Mouse (Mus musculus) urinary bladder, postnatal 25 days (tissue): ENCODE results near the gene Rundc3a.

ENCODE experiments used
- DNase-seq: peaks from one replicate; pipeline ENCODE4 v3.0.0; 2022; ENCODE audit warnings: low spot score

Rundc3a gene

DNA sequence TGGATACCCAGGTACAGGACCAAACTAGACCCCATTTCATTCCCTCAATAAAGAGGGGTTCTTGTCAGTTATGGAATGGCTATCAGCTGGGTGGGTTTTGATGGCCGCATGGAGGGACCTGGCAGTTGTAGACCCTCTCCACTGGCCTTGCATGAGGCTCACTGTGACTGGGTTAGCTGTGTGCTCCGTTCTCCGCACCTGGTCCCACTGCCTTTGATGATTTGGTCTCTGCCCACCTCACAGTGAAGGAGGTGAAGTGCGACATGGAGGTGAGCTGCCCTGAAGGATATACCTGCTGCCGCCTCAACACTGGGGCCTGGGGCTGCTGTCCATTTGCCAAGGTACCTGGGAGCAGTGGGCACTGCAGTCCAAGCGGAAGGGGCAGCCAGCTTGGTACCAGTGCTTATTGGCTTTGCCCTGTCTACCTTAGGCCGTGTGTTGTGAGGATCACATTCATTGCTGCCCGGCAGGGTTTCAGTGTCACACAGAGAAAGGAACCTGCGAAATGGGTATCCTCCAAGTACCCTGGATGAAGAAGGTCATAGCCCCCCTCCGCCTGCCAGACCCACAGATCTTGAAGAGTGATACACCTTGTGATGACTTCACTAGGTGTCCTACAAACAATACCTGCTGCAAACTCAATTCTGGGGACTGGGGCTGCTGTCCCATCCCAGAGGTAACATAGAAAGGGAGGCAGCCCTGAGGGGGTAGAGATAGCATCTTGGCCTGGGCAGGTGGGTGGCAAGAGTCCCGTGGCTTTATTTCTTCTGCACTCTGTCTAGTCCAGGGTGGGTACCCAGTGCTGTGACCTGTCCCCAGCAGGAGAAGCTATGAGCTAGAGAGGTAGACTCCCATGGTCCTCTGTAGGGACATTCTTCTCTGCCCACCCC, 41.9 kb downstream of the Rundc3a start:
- no peak for DNase-seq

DNA sequence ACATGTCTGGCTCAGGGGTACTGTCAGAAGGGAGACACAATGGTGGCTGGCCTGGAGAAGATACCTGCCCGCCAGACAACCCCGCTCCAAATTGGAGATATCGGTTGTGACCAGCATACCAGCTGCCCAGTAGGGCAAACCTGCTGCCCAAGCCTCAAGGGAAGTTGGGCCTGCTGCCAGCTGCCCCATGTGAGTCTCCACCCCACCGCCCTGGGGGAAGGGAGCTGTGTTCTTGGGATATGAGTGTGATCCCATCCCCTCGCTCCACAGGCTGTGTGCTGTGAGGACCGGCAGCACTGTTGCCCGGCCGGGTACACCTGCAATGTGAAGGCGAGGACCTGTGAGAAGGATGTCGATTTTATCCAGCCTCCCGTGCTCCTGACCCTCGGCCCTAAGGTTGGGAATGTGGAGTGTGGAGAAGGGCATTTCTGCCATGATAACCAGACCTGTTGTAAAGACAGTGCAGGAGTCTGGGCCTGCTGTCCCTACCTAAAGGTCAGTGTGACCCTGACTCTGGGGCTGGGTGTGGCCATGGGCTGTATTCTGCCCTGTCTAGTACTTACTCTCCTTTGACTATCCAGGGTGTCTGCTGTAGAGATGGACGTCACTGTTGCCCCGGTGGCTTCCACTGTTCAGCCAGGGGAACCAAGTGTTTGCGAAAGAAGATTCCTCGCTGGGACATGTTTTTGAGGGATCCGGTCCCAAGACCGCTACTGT, 42.7 kb downstream of the Rundc3a start:
- DNase-seq: no peak

DNA sequence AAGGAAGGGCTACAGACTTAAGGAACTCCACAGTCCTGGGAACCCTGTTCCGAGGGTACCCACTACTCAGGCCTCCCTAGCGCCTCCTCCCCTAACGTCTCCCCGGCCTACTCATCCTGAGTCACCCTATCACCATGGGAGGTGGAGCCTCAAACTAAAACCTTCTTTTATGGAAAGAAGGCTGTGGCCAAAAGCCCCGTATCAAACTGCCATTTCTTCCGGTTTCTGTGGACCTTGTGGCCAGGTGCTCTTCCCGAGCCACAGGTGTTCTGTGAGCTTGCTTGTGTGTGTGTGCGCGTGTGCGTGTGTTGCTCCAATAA, 43.2 kb downstream of the Rundc3a start:
- no peak for DNase-seq

DNA sequence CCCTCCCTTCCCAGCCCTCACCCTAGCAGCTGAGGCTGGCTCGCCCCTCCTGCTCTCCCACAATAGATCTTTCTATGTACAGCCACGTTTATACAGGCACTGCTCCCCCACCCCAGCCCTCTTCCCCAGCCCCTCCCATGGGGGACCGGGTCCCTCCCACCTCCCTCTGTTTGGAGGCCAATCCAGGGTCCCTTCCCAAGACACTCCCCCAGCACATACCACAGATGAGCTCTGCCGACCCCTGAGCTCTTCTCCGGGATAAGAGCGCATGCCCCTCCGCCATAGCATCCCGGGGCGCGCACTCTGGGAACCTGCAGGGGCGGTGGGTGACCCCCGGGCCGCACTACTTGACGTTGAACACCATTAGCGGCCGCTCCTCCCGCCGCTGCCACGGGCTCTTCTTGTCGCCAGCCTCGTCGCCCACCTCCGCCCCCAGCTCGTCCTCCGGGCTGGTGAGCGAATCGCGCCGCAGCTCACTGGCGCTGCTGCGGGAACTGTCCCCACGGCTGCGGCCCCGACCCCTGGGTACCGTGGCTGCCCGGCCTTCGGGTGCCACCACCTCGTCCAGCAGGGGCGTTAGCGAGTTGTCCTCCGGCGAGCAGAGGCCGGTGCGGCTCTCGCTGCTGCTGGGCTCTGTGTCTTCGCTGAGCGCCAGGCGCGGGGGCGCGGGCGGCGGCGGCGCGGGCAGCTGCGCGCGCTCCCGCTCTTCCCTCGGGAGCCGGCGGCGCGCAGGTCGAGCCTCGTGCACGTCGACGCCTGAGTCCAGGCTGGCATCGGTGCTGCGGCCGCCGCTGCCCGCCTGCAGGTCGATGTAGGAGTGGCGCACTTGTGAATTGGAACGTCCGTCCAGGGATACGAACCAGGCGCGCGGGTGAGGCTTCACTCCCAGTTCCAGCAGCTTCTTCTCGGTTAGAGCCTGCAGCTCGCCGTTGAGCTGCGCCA, 44.2 kb downstream of the Rundc3a start:
- peak; percentile 55 for DNase-seq

- DNase-seq: peak; percentile 80
Observed at GRCm38 (mm10) chr11:102438212-102439092, 45.2 kb downstream of the Rundc3a start.

- no peak for DNase-seq
Observed at GRCm38 (mm10) chr11:102439093-102440082, 46.2 kb downstream of the Rundc3a start.

DNA sequence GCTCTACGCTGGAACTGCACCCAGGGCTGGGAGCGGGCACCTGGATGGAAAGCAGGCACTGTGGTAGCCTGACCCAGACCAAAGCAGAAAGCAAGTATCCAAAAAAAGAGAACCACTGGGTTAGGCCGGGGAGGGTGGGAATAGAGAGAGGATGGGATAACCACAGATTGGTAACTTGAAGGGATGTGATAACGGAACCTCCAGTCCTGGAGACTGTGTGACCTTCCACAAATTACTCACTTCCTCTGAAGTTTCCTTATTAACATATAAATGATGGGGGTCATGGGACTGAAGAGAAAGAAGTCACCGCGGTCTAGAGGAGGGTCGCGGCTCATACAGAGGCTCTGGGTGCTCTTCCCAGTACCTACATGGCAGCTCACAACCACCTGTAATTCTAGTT, 47.1 kb downstream of the Rundc3a start:
- DNase-seq: no peak

DNA sequence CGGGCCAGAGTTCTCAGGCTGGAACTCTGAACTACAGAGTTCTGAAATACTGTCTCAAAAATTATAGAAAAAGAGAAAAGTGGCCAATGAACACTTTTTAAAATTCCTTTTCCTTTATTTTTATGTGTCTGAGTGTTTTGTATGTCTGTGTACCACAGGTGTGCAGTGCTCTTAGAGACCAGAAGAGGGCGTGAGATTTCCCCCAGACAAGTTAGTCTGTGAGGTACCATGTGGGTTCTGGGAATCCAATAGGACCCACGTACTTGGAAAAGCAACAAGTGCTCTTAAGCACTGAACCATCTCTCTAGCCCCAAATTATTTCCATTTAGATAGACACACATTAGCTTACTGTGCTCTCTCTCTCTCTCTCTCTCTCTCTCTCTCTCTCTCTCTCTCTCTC, 48.2 kb downstream of the Rundc3a start:
- DNase-seq: no peak

- no peak for DNase-seq
Observed at GRCm38 (mm10) chr11:102442089-102442488, 48.9 kb downstream of the Rundc3a start.

- no peak for DNase-seq
Observed at GRCm38 (mm10) chr11:102443740-102444139, 50.5 kb downstream of the Rundc3a start.

GRCm38 (mm10) chr11:102444321-102444720, 51.1 kb downstream of the Rundc3a start:
- no peak for DNase-seq

DNA sequence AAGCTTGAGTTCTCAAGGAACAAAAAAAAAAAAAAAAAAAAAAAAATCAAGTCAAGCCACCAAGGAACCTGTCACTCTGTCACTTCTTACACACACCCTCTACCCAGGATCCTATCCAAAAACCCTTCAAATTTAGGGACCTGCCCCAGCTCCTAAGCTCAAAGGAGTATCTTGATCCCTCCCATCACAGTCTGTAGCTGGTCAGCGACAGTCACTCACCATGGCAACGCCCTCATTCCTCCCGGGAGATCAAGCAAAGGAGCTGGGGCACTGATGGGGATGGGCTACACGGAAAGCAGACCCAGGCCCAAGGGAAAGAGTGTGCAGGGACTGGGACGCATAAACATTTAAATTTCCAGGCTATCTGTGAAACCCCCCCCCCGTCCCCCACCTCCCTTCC, 51.6 kb downstream of the Rundc3a start:
- no peak for DNase-seq

DNA sequence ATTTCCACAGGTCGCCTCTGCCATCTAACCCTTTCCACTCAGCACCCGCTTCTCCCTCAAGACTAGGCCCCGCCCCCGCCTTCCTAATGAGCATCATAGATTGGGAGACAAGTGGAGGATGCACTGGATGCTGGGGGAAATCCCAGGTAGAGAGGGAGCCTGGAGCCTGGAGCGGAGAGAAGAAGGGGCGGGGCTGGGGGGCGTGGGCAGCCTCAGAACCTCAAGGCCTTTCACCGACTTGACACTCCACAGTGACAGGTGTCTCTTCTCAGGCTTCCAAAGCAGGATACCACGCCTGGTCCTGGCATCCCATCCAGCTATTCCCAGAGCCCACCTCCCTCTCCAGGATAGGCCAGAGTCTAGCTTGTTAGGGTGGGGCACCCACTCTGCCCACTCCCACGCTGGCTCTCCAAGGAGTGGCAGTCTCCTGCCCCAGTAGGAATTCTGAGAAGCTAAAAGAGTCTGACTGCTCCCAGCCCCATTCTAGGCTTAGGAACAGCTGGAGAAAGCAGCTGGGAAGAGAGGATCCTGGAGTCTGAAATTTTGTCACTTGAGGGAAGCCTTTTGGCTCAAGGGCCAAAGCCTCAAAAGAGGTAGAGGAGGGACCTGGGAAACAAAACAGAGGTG, 52.2 kb downstream of the Rundc3a start:
- no peak for DNase-seq

DNA sequence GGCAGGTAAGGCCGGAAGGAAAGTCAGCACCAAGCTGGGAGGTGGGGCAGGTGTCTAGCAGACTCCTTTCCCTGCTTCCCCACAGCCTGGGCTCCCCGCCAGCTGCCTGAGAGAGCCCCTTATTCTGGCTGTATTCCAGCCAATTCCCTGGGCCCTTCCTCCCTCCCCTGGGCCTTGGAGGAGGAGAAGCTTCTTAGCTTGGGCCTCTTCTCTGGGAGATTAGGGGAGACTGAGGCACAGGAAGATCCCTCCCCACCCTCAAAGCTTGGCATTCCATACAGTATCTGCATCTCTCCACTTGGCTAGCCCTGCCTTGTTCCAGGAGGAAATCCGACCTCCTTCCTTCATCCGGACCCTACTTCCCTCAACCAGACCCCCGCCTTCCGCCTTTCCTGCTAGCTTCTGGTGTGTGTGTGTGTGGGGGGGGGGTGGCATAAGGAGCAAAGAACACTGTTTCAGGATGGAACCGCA, 52.7 kb downstream of the Rundc3a start:
- no peak for DNase-seq

DNA sequence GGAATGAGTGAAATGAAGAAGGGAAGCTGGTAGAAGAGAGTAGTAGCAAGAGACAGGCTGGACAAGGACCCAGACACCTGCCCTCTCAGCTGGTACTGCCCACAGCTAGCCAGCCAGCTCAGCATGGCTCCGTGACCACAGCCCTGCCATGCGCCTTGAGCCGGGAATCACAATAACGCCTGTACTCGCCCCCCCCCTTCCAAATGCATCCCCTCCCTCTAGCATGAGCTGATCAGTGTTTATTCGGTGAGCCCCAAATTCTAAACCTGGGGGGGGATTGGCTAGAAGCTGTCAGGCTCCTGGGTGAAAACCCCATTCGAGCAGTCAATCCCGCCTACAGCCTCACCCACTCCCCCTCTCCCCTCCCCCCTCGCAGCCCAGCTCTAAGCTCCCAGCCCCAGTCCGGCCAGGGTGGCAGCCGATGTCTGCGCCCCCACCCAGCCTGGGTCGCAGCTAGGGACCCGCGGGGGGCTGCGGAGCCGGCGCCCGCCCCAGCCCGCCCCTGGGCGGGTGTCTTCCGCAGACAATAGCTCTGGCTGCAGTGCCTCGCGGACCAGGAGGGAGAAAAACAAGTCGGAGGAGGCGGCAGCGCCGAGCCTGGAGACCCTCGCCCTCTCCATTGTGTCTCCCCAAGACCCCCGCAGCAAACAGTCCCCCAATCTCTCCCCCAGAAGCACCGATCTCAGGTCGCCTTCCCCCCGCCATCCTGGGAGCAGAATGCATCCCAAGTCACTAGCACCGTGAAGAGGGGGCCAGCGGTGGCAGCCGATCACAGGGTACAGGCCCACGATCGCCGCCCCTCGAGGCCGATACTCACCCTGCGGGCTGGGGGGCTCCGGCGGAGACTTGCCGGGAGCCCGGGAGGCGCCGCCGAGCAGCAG, 53.6 kb downstream of the Rundc3a start:
- no peak for DNase-seq

DNA sequence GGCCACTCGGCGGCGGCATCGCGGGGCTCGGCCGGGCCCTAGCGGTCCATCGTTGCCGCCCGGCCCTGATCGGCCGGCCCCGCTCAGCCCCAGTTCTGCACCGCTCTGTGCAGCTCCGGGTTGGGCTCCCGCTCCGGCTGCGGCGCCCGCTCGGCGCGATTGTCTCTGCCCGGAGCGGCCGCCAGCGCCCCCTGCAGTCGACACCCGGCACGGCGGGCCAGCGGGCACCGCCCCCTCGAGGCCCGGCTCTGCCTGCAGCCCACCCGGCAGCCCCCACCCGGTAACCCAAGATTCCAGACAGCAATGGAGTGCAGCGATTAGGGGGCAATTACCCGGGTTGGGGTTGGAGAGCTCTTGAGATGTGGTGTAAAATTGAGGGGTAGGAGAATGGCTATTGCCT, 54.3 kb downstream of the Rundc3a start, which contains the start of gene Fam171a2:
Gene Fam171a2 (minus strand): TSS at position 186 of the 400 bp plus-strand sequence.
- DNase-seq: peak; percentile 85

- no peak for DNase-seq
Observed at GRCm38 (mm10) chr11:102448327-102448726, 55.1 kb downstream of the Rundc3a start.
